Mouse (Mus musculus): ENCODE data around the gene Pced1b. TPM values are rescaled to one million over a fixed set of nuclear protein-coding genes. Genes with fewer than 3 reads are reported as not detected.

The Pced1b gene
- polyA plus RNA-seq, 1 experiment from 2014 or later = 5.7 TPM

DNA sequence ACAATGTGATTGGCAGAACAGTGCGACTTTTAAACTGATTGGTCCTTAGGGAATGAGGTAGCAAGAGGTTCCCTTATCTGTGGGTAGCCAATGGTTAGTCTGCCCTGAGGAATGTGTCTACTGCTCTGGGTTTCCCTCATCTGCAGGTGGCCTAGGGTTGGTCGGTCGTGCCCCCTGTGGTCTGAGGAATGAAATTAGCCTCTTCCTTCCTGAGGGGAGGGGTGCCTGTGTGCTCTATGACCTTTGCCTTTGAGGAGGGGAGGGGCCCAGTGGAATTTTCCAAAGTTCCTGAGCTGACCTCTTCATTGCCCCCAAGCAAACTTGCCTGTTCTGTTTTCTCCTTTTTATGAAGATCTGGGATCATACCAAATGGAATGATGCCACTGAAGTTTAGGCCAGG is 174.6 kb downstream of the Pced1b start:
- no peaks in the 10 kb centered on the region for H3K9me3 ChIP-seq (ENCODE audit: control insufficient read depth, low read length)
- H3K4me1 ChIP-seq (ENCODE audit: control insufficient read depth, insufficient read depth, low read length) = no peaks in the 10 kb centered on the region
- H3K4me2 ChIP-seq (ENCODE audit: low read length) = no peak overlapping the region
- H3K27me3 ChIP-seq (ENCODE audit: control insufficient read depth, insufficient read depth, low read length) = no peaks in the 10 kb centered on the region
- no peak overlapping the region for H3K27ac ChIP-seq (replicated peaks; ENCODE audit: low read depth, low read length)
- no peak overlapping the region for H3K9ac ChIP-seq (replicated peaks; ENCODE audit: low read length)
- ATAC-seq (ENCODE audit: low FRiP score, low TSS enrichment) (no peak), DNase-seq (no peak)
- H3K4me3 ChIP-seq (replicated peaks; ENCODE audit: low read depth, low read length) = no peak overlapping the region
- WGBS = 78% methylated on average over 3 of the region's 3 CpGs
- H3K36me3 ChIP-seq (ENCODE audit: control insufficient read depth, insufficient read depth, low read length) = no peaks in the 10 kb centered on the region

DNA sequence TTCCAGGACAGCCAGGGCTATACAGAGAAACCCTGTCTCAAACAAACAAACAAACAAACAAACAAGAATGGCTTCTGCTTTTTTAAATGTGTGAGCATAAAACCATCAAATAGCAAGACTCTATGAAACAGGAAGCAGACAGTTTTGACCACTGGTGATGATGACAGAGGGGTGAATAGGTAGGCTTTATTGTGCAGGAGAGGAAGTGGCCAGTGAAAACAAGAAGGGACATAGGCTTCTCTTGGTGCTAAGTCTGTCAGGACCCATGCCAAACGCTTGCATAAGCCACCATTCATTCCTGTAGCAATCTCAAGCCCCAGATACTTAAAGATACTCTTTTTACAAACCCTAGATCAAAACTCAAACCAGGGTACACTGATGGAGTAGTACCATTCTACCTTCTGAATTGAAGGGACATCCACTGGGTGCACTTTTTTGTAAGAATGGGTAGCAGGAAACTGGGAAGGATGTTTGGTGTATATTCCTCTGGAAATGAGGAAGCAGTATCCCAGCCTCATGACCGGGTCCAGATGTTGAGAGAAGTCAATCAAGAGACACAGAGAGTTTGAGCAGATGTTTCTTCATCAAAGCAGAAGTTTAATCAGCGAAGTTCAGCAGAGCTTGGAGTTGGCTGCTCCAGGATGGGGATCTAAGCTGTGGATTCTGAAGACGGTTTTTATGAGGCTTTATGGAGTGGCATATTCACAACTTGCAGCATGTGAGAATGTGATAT is 175.5 kb downstream of the Pced1b start:
- no peak overlapping the region for H3K4me2 ChIP-seq (ENCODE audit: low read length)
- H3K9ac ChIP-seq (replicated peaks; ENCODE audit: low read length) = no peak overlapping the region
- no peaks in the 10 kb centered on the region for H3K9me3 ChIP-seq (ENCODE audit: control insufficient read depth, low read length)
- H3K36me3 ChIP-seq (ENCODE audit: control insufficient read depth, insufficient read depth, low read length) = no peaks in the 10 kb centered on the region
- WGBS = 91% methylated on average over 4 of the region's 4 CpGs
- no peak for ATAC-seq (ENCODE audit: low FRiP score, low TSS enrichment)
- H3K27me3 ChIP-seq (ENCODE audit: control insufficient read depth, insufficient read depth, low read length) = no peaks in the 10 kb centered on the region
- no peaks in the 10 kb centered on the region for H3K4me1 ChIP-seq (ENCODE audit: control insufficient read depth, insufficient read depth, low read length)
- no peak overlapping the region for H3K4me3 ChIP-seq (replicated peaks; ENCODE audit: low read depth, low read length)
- DNase-seq = no peak
- H3K27ac ChIP-seq (replicated peaks; ENCODE audit: low read depth, low read length) = no peak overlapping the region

DNA sequence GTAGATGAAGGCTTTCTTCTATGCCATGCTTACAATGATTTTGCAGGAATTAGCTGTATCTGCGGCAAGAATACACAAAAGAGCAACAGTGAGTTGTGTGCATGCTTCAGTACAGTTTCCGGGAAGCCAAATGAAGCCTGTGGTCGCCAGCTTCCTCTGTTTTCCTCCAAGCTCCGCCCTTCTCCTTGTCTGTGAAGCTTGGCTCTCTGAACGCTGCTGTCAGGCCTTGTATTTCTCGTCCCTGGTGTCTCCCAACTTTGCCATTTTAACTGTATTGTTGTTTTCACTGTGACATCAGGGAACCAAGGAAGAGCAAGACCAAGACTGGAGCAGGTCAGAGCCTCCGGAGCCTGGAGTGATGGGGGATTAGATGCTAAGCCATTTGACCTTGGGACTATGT is 177.5 kb downstream of the Pced1b start:
- H3K36me3 ChIP-seq (ENCODE audit: control insufficient read depth, insufficient read depth, low read length) = no peaks in the 10 kb centered on the region
- H3K27ac ChIP-seq (replicated peaks; ENCODE audit: low read depth, low read length) = no peak overlapping the region
- H3K9me3 ChIP-seq (ENCODE audit: control insufficient read depth, low read length) = no peaks in the 10 kb centered on the region
- H3K27me3 ChIP-seq (ENCODE audit: control insufficient read depth, insufficient read depth, low read length) = no peaks in the 10 kb centered on the region
- H3K4me3 ChIP-seq (replicated peaks; ENCODE audit: low read depth, low read length) = no peak overlapping the region
- no peaks in the 10 kb centered on the region for H3K4me1 ChIP-seq (ENCODE audit: control insufficient read depth, insufficient read depth, low read length)
- no peak for DNase-seq
- 70% methylated on average over 7 of the region's 7 CpGs for WGBS
- H3K4me2 ChIP-seq (ENCODE audit: low read length) = no peak overlapping the region
- H3K9ac ChIP-seq (replicated peaks; ENCODE audit: low read length) = no peak overlapping the region
- no peak for ATAC-seq (ENCODE audit: low FRiP score, low TSS enrichment)

DNA sequence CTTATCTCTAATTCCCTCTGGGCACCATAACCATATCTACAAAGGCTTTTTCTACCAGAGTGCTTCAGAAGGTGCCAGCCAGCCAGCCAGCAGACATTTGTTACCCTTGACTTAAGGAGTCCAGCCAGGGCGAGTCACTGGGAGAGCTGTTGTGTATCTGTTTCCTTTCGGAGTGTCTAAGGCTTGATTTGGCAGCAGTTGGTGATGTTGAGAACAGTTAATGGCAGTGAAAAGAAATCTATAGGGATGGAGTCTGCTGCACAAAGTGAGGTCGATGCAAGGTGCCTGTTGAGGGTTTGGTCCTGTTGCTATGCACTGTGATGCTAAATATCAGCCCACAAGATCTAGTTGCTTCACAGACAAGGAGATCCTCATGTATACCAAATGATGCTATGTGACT is 178.1 kb downstream of the Pced1b start:
- no peaks in the 10 kb centered on the region for H3K9me3 ChIP-seq (ENCODE audit: control insufficient read depth, low read length)
- no peak overlapping the region for H3K4me3 ChIP-seq (replicated peaks; ENCODE audit: low read depth, low read length)
- H3K27ac ChIP-seq (replicated peaks; ENCODE audit: low read depth, low read length) = no peak overlapping the region
- H3K4me2 ChIP-seq (ENCODE audit: low read length) = no peak overlapping the region
- H3K27me3 ChIP-seq (ENCODE audit: control insufficient read depth, insufficient read depth, low read length) = no peaks in the 10 kb centered on the region
- H3K4me1 ChIP-seq (ENCODE audit: control insufficient read depth, insufficient read depth, low read length) = no peaks in the 10 kb centered on the region
- no peak for DNase-seq
- H3K36me3 ChIP-seq (ENCODE audit: control insufficient read depth, insufficient read depth, low read length) = no peaks in the 10 kb centered on the region
- ATAC-seq (ENCODE audit: low FRiP score, low TSS enrichment) = no peak
- WGBS = 91% methylated on average over 3 of the region's 3 CpGs
- H3K9ac ChIP-seq (replicated peaks; ENCODE audit: low read length) = no peak overlapping the region

DNA sequence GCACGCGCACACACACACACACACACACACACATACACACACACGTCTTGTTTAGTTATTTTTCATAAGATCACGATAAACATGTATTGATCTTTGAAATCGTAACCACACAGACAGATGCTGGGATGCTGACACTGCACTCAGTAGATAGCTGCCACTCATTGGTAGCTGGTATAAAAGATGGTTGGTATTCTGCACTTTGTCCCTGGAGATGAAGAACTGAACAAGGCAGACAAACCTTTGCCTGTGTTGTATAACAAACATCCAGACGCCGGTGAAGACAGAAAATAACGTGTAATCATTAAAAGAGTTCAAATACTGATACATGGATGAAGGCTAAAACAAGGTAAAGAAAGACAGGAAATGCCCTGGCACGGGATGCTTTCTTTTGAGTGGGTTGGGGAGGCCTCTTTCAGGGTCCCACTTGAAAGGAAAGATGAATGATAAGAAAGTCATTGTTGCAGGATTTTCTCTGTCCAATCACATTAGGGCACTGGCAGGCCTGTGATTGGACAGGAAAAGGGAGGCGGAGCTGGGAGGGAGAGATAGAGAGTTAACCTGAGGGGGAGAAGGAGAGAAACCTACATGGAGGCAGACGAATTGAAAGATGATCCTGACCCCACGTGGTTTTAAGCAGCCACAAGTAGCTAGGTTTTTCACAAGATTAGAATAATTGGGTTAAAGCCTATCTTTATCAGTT is 182.4 kb downstream of the Pced1b start:
- no peaks in the 10 kb centered on the region for H3K36me3 ChIP-seq (ENCODE audit: control insufficient read depth, insufficient read depth, low read length)
- H3K4me1 ChIP-seq (ENCODE audit: control insufficient read depth, insufficient read depth, low read length) = no peaks in the 10 kb centered on the region
- H3K4me3 ChIP-seq (replicated peaks; ENCODE audit: low read depth, low read length) = no peak overlapping the region
- DNase-seq (no peak), ATAC-seq (ENCODE audit: low FRiP score, low TSS enrichment) (no peak)
- no peak overlapping the region for H3K27ac ChIP-seq (replicated peaks; ENCODE audit: low read depth, low read length)
- WGBS = 89% methylated on average over 12 of the region's 12 CpGs
- H3K9ac ChIP-seq (replicated peaks; ENCODE audit: low read length) = no peak overlapping the region
- no peaks in the 10 kb centered on the region for H3K27me3 ChIP-seq (ENCODE audit: control insufficient read depth, insufficient read depth, low read length)
- no peak overlapping the region for H3K4me2 ChIP-seq (ENCODE audit: low read length)
- no peaks in the 10 kb centered on the region for H3K9me3 ChIP-seq (ENCODE audit: control insufficient read depth, low read length)

DNA sequence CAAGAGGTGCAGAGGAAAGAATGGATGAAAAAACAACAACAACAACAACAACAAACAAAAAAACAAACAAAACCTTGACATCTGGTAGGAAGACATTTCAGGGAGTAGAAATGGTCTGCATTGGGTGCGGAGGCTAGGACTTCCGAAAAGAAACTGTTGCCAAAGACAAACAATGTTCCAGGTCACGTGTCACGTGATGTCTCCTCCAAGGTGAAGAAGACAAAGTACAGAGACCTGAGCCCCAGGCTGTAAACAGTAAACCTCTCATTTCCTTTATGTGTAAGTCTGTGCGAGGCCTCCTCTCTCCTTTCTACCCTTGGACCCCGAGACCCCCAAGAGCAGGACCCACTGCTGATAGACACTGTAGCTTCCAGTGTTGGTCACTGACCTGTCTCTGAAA is 184.6 kb downstream of the Pced1b start:
- no peaks in the 10 kb centered on the region for H3K36me3 ChIP-seq (ENCODE audit: control insufficient read depth, insufficient read depth, low read length)
- H3K27me3 ChIP-seq (ENCODE audit: control insufficient read depth, insufficient read depth, low read length) = no peaks in the 10 kb centered on the region
- DNase-seq (no peak), ATAC-seq (ENCODE audit: low FRiP score, low TSS enrichment) (no peak)
- H3K9me3 ChIP-seq (ENCODE audit: control insufficient read depth, low read length) = no peaks in the 10 kb centered on the region
- no peak overlapping the region for H3K4me2 ChIP-seq (ENCODE audit: low read length)
- WGBS = 91% methylated on average over 6 of the region's 6 CpGs
- no peak overlapping the region for H3K27ac ChIP-seq (replicated peaks; ENCODE audit: low read depth, low read length)
- H3K4me1 ChIP-seq (ENCODE audit: control insufficient read depth, insufficient read depth, low read length) = no peaks in the 10 kb centered on the region
- H3K4me3 ChIP-seq (replicated peaks; ENCODE audit: low read depth, low read length) = no peak overlapping the region
- no peak overlapping the region for H3K9ac ChIP-seq (replicated peaks; ENCODE audit: low read length)

DNA sequence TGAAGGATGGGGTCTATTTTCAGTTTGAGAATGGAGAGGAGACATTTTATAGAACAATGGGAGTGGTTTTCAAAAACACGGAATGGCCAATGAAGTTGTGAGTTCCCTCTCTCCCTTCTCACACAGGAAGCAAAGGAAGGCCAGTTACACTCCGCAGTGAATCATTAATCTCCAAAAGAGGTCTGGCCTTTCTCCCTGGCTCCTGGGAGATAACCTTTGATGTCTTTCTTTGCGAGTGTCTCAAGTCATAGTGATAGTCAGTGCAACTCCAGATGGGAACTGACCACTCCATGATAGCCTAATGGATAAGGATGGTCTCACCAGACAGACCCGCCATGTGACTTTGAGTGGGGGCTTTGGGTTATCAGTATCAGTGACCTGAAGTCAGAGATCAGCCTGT is 185.3 kb downstream of the Pced1b start:
- Histone ChIP-seq H3K9me3 (ENCODE audit: control insufficient read depth, low read length) (no peaks in the 10 kb centered on the region), H3K4me2 (ENCODE audit: low read length) (no peak overlapping the region), H3K9ac (replicated peaks; ENCODE audit: low read length) (no peak overlapping the region), H3K4me1 (ENCODE audit: control insufficient read depth, insufficient read depth, low read length) (no peaks in the 10 kb centered on the region), H3K36me3 (ENCODE audit: control insufficient read depth, insufficient read depth, low read length) (no peaks in the 10 kb centered on the region), H3K27ac (replicated peaks; ENCODE audit: low read depth, low read length) (no peak overlapping the region), H3K4me3 (replicated peaks; ENCODE audit: low read depth, low read length) (no peak overlapping the region), H3K27me3 (ENCODE audit: control insufficient read depth, insufficient read depth, low read length) (no peaks in the 10 kb centered on the region)
- ATAC-seq (ENCODE audit: low FRiP score, low TSS enrichment) (no peak), DNase-seq (no peak)
- WGBS = 74% methylated on average over 4 of the region's 4 CpGs
